Mouse (Mus musculus): ENCODE data around the gene Gdpgp1.

The Gdpgp1 gene

DNA sequence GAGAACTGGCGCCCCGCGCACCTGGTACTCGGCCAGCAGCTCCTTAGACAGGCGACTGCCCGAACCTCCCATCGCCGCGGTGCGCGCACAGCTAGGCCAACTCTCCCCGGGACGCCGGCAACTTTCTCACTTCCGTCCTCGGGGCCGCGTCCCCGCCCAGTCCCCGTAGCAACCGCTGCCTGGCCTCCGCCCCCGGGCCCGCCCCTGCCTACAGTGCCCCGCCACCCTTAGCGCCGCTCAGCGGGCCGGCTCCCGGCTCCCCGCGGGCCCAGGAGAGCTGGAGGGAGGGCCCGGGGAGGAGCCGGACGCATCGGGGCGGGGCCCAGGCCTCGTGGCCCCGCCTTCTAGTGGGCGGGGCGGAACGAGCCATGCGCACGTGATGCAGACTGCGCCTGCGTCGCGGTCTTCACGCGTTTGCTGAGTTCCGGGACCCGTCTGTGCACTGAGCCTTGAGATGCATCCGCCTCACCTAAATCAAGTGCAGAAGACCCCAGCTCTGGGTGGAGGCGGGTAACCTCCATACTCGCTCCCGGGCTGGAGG, at the start of gene Gdpgp1, which contains the start of gene Cib1:
Gene Gdpgp1 (plus strand): TSS at position 377 of the 541 bp plus-strand sequence.
Gene Cib1 (minus strand): TSS at position 325 of the 541 bp plus-strand sequence.
- peak; percentile 99 for DNase-seq

DNA sequence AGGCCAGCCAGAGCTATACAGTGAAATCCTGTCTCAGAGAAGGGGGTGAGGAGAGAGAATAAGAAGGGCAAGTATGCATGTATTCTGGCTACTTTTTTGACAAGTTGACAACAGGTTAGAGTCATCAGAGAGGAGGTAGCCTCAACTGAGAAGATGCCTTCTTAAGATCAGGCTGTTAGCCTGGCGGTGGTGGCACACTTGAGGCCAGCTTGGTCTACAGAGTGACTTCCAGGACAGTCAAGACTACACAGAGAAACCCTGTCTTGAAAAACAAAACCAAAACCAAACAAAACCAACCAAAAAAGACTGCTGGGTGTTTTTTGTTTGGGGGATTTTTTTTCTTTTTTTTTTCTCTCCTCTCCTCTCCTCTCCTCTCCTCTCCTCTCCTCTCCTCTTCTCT, 49.2 kb upstream of the Gdpgp1 start:
- no peak for DNase-seq

DNA sequence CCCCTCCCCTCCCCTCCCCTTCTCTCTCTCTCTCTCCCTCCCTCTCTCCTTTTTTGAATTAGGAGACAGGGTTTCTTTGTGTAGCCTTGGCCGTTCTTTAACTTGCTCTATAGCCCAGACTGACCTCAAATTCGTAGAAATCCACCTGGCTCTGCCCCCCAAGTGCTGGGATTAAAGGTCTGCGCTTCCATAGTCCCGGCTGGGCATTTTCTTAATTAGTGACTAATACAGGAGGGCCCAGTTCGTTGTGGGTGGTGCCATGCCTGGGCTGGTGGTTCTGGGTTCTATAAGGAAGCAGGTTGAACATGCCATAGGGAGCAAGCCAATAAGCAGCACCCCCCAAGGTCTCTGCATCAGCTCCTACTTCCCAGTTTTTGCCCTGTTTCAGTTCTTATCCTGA, 48.7 kb upstream of the Gdpgp1 start:
- DNase-seq, result no peak

DNA sequence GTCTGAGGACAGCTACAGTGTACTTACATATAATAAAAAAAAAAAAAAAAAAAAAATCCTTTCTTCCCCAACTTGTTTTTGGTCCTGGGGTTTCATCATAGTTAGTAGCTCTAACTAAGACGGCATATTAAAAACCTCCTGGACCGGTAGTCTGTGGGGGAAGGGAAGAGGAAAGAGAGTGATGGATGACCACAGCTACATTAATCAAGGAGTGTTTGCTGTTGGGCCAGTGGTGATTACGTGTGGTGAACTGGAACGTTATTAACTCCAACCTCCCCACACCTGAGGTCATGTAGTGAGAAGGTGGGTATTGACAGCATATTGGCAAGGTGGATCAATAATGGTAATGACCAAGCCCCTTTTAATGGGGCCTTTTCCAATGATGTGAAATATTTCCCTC, 48.1 kb upstream of the Gdpgp1 start:
- DNase-seq, result no peak

DNA sequence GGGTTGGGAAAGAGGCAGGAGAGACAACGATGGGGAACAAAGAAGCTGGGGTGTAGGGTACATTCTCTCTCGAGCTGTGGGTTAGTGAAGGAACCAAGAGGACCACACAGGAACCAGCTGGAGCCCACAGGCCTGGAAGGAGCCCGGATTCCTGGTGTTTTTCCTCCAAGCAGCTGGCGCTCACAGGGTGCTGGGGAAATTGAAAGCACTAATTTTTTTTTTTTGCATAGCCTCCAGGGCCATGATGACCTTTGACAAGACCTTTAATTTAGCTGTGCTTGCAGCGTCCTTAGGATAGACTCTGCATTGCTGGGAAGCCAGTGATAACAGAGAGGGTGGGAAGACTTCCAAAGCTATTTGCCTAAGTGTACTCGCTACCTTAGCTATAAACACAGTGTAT, 47.7 kb upstream of the Gdpgp1 start:
- DNase-seq, result no peak

DNA sequence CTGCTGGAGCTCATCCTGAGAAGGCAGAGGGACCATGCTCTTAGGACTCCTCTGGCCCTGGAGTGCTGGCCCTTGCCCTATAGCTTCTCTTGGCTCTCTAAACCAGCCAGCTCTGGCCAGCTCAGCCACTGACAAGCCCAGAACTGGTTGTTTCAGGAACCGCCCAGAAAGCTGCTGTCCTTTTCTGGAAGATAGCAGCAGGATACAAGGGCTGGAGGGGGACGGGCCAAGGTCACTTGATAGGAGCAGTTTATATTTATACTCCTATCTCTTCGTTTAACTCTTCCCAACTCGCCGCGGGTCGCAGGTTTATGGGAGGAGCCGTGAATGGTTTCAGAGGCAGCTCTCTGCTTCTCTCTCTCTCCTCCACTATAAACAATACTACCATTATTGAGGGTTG, 46.6 kb upstream of the Gdpgp1 start:
- DNase-seq, result peak in 1 of 2 experiments; percentile 17

DNA sequence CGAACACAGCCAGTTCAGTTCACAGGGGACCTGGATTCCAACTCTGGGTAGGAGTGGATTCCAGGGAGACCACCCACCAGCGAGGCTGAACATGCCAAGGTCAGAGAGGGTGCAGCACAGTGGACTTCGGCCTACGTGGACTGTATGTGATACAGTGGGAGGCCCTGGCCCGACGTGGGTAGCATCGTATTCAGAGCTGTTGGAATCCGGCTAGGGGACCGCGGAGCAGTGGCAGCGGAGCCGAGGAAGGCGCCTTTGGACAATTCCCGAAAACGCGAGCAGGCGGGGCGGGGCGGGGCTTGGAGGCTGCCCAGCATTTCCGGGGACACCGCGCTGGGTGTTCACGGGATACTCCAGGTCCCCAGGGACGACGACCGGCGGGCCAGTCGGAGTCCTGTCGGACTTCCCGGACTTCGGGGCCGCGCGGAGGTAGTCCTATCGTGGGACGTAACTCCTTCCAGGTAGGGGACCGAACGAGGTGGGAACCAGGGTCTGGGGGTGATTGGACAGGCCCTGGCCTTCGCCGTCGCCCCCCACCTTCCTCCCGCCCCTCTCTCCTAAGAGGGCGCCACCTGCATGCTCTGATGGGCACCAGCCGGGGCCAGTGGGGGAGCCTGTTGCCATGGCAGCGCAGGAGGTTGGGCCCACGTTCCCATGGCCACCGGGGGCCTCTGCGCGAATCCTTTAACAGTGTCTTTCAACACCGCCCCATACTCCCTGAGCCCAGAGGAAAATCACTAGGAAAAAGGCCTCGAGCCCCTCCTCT, 46.0 kb upstream of the Gdpgp1 start, which contains the start of gene Sema4b:
Gene Sema4b (plus strand): TSS at position 311 of the 766 bp plus-strand sequence.
- DNase-seq, result peak; percentile 74 to 75

DNA sequence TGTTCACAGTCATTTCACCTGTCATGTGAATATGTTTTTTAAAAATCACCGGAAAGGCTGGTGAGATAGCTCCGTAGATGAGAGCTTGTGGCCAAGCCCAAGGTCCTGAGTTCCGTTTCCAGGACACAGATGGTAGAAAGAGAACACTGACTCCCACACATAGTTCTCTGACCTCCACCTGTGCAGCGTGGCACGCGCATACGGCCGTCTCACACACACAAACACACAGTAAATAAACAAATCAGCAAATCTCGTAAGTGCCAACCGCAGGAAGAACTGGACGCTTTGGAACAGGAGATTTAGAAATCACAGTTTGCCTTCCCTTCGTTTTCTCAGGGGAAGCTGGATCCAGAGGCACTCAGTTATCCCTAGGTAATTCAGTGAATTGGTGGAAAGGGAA, 45.2 kb upstream of the Gdpgp1 start:
- DNase-seq, result no peak

DNA sequence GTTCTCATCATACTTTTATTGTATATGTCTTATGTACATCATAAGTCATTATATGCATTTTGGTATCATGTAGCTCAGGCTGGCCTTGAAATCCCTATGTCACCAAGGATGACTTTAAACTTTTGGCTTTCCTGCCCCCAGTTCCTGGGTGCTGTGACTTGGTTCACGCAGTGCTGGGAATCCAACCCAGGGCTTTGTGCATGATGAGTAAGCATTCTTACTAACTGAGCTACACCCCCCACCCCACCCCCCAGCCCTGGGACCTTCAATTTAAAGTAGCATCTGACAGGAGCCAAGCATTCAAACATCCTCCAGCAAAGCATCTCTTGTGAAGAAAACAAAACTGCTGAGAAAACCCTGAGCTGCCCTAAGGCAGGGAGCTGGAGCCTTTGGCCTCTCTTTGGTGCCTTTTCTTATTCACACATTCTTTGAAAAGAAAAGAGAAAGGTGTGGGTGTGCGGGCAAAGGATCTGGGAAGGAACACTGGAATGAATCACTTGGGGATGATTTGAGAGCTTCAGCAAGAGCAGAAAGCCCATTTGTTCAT, 44.0 kb upstream of the Gdpgp1 start:
- DNase-seq, result no peak

DNA sequence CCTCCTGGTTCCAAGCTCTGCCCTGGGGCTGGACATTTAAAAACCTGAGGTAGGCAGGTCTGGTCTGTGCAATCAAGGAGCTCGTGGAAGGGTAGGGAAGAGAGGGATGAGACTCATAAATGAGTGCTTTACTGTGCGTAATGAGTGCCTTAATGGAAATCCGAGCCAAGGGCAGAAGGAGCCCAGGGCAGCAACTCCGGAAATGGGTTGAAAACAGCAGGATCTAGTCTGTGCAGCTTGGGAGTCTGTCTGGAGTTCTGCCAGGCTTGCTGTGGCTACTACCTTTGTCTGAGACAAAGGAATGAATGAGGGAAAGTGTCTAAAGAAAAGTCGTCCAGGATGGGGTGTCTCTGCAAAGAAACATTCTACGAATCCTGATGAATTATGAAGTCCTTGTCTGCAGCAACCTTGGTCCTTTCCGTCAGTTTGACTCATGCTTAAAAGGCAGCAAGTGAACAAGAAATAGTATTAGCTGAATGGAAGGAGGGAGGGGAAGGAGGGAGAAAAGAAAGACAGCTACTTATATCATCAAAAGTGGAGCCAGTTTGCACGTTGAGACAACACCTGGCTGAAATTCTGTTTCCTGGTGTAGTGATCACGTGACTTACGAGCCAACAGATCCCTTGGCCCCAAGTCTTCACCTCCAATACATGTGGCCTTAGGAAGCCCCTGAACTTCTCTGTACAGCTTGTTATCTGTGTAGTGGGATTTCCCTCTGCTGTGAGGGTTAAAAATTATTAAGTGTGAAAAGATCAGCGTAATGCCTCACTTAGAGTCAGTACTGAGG, 43.3 kb upstream of the Gdpgp1 start:
- no peak for DNase-seq

DNA sequence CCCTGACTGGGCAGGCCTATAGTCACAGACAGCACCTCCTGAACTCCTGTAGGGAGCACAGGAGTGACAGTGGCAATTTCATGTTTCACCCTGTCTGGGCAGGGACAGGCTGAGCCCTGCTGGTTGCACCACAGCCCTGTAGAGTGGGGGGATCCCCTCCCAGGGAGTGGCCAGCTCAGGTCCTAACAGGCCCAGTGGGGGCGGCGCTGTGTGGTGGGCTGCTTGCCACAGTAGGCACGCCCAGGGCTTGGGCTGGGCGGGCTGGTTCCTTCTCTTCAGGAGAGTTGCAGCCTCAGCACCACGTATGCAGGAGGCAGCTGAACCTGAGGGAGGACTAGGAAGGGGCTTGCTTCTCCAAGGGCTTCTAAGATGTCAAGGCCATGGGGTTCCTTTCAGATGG, 41.2 kb upstream of the Gdpgp1 start:
- peak; percentile 68 to 72 for DNase-seq

DNA sequence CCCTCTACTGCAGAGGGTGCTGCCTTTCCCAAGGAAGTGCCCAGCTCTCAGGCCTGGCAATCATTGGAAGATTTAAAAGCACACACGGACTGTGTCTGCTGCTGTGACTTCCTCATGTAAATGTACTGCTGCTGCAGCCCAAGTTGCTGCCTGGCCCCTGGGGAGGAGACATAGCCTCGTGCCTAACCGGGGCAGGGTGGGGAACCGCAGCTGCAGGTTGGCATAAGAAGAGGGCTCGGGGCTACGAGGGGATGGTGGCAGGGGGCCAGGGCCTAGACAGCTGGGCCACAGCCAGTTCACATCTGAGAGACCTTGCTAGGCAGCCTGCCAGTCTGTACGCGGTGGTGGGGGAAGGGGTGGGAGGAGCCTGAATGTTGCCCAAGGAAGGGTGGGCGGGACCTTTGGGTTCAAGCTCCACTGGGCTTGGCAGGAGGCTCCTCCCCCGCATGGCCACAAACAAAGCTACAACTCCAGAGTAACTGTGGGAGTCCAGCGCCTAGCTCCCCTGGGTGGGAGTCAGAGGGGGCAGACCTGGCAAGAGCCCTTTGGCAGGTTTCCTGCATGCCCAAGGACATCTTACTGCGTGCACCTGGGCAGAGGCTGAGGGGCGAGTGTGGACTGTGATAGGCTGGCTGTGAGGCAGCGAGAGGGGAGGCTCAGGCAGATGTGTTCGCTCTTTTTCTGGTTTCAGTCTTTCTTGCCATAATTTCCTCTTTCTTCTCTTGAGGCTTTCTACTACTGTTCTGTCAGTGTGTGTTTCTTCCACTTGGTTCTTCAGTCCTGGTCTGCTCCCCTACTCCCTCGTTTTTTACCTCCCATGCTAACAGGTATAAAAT, 40.2 kb upstream of the Gdpgp1 start:
- DNase-seq, result peak; percentile 85 to 89

DNA sequence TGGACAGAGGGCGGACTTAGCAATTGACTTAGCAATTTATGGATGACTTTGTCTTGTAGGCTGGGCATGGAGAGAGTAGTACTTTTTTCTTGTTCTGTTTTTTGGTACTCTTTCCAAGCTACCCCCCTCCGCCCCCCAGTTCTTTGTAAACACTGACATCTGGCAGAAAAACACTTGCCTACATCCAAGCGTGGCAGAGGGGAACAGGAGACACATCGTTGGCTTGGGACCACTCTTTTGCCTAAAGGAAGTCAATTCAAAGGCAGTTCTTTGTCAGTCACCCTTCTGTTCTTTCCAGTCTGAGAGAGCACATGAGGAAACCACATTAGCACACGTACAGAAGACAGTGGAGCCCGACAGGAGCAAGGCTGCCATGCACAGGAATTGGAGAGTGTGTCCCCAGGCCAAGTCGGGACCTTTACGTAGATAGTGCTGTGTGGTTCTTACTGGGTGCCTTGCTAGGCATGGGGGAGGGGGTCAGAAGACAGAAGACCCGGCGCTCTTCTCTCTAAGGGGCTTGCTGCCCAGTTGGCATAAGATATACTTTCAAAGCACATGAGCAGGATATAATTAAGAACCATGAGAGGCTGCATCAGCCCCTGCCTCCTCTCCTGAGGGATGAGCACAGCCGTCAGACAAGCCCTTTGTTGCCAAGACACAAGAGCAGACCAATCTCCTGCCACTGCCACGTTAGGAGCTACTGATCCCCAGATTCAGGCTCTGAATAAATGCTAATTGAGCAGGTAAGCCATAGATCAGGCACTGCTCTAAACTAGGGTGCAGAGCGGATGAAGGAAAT, 38.5 kb upstream of the Gdpgp1 start:
- no peak for DNase-seq

DNA sequence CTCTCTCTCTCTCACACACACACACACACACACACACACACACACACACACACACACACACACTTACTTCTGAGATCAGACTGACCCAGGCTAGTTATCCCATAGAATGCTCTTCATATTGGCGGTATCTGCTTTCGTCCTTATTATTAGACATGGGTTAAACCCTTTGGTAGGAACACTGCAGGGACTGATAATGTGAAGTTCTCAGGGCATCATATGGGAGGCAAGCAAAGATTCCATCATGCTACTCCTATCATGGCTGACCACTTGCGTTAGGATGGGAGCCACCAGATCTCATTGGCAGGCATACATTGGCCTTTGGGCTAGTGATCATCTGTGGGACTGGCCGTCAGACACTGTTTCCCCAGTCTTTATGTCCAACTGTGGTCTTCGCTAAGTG, 37.5 kb upstream of the Gdpgp1 start:
- DNase-seq, result no peak

DNA sequence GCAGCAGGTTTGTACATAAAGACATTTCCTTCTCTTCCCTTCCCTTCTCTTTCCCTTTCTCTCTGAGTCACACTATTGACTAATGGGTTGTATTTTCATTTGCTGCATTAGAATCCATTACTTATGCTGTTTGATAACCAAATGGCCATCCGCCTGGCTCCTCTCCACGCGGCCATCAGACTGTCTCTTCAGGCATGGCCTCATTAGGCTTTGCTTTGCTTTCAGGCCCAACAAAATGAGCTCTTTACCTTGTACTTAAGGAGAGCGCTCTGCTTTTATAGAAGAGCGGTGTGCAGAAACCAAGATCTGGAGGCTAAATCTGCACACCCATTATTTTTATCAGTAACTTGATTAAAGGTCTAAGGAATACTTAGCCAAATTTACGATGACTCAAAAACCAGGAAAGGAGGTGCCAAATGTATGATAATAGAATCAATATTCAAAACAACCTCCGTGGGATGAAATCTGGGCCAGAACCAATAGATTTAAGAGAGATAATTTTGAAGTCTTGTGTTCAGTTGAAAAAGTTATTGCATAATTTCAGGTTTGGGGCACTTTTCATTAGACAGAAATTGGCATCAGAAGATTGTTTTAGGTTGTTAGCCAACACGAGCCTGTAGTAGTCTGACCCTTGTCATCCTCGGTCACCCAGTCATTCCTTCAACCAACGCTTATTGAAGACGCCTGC, 36.9 kb upstream of the Gdpgp1 start:
- DNase-seq, result no peak

DNA sequence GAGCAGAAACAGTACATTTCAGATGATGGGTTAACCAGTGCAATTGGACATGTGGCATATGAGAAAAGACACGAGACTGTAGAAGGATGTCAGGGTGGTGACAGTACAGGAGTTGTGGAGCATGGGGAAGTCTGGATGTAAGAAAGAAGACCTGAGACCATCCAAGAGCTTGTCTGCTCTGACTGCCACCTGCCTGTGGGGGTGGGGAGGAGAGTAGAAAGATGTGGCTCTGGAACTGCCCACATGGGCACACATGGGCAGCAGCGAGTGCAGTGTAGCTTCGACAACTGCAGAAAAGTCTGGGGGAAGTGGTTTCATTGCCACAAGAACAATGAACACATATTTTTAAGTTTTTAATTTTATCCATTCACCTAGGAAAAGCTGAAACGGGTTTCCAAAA, 35.3 kb upstream of the Gdpgp1 start:
- DNase-seq, result peak in 1 of 2 experiments; percentile 51

DNA sequence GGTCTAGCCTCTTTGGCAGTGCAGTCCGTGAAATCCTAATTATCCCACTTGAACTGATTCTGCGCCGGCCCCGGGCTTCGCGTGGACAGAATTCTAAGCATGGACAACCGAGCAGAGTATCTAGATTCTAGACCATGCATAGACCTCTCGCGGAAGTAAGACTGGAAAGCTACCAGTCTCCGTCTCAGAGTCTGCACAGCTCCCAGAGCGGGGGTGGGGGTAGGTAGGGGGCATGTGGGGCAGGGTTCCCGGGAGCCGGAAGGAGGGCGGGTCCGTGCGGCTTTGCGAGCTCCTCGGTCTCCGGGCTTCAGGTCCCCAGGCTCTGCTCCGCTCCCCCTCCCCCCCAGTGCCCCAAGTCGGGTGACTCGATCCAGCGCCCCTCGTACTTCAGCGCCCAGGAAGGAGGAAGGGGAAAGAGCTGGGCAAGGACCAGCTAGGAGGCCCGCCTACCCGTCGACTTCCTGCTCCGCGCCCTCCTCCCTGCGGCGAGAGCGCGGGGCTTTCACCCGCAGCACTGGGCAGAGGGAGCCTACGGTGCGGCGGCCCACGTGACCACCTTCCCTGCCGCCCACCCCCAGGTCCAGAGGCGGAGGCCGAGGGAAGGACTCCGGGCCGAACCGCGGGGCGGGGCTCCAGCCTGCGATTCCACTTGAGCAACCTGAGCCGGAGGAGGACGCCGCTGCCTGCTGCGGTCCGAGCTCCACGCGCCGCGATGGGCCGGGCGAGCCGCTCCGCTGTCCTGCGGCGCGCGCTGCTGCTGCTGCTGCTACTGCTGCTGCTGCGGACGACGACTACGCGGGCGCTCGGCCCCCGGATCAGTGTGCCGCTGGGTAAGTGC, 34.5 kb upstream of the Gdpgp1 start:
- DNase-seq, result peak; percentile 76 to 78

DNA sequence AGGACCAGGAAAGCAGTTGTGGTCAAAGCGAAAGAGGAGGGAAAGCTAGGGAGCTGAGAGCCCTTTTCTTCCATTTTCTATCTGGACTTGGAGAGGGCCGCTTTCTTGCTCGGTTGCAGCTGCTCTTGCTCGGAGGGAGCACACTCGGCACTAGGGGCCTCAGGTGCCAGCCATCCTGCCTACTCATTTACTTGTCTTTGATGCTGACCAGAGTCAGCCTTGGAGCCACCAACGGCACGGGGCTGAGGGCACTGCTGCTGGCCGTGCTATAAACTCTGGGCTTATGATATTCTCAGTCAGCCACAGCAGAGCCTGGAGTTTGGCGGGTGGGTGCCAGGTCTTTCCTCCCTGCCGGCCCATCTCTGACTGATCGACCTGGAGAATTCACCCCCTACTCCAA, 33.8 kb upstream of the Gdpgp1 start:
- no peak for DNase-seq

DNA sequence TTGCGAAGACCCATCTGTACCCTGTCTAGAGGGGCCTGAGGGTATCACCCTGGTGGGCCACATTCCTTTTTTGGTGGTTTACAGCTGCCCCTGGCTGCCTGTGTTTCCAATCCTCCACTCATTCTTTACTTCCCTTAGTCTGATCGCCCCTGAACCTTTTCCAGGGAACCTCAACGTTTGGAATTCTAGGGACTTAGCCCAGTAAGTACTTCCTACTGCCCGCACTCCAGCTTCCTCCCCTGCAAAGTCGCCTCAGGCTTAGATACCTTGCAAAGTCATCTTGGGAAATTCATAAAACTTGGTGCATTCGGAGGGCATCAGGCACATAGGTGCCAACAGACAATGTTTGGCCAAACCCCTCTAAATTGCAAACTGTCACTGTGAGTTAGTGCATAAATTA, 33.4 kb upstream of the Gdpgp1 start:
- DNase-seq, result no peak
